Mouse (Mus musculus) gastrocnemius, postnatal 25 days (tissue): ENCODE data around the gene Ephb2. TPM values are rescaled to one million over a fixed set of nuclear protein-coding genes. Genes with fewer than 3 reads are reported as not detected.

Experiments used
- DNase-seq: peaks from one replicate; pipeline ENCODE4 v3.0.0; 2022
- total RNA-seq, 2 experiments: library from RNA; stranded (reverse); gene quantifications; 1 replicate in 1 of 2; 2 replicates in 1 of 2; pipeline ENCODE4 v1.2.3; 2021

Ephb2 gene
- total RNA-seq, 2 experiments from 2014 or later = 1.00 to 1.2 TPM

DNA sequence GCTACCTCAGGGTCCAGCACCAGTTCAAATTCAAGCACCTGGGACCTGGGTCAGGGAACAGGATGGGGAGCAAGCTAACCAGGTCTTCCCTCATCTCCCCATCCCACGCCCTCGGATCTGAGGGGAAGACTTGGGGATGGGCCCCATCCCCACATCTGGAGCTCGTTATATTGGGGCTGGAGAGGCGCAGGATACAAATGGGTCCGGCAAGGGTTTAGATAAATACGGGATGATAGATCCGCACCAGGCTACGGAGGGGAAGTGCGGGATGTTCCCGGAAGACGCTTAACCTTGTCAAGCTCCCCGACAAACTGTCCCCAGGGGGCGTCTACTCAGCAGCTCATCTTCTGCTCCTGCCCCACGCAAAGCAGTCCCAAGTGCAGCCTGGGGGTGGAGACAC, 35.4 kb downstream of the Ephb2 start:
- no peak for DNase-seq

- DNase-seq = no peak
Observed at GRCm38 (mm10) chr4:136797677-136798569, 37.9 kb downstream of the Ephb2 start.

DNA sequence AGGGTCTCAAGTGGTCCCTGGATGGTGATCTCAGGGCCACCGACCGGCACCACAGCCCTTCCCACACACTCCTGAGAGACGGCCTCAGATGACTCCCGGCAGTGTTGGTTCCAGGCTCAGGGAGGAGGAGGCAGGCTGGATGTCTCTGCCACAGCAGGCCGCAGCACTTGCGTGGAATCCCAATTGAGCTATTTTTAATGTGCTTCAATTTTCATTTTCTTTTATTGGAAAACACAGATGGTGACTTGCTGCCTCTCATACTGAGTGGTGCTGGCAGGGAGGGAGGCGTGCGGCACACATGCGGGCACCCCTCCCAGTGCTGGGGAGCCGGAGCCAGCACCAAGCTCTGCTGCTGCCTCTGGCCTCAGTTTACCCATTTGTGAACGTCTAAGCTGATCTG, 42.5 kb downstream of the Ephb2 start:
- DNase-seq = no peak

GRCm38 (mm10) chr4:136789821-136790220, 46.0 kb downstream of the Ephb2 start:
- DNase-seq = no peak

DNA sequence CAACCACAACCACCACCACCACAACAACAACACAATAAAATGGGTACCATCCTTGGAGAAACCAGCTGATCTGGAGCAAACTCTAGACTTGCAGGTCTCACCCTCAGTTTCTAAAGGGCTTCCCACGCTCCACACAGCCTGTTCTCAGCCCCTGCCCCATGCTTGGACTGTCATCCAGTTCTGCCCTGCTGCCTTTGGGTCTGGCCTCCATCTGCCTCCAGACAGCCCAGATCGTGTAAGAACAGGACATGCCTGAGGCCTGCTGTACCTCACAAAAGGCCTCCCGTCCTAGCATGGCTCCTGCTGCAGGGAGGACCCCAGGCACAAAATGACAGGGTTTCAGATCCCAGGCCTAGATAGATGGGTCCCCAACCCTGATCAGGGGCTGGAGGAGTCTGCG, 48.4 kb downstream of the Ephb2 start:
- no peak for DNase-seq

- no peak for DNase-seq
Observed at GRCm38 (mm10) chr4:136786453-136787276, 49.1 kb downstream of the Ephb2 start.

DNA sequence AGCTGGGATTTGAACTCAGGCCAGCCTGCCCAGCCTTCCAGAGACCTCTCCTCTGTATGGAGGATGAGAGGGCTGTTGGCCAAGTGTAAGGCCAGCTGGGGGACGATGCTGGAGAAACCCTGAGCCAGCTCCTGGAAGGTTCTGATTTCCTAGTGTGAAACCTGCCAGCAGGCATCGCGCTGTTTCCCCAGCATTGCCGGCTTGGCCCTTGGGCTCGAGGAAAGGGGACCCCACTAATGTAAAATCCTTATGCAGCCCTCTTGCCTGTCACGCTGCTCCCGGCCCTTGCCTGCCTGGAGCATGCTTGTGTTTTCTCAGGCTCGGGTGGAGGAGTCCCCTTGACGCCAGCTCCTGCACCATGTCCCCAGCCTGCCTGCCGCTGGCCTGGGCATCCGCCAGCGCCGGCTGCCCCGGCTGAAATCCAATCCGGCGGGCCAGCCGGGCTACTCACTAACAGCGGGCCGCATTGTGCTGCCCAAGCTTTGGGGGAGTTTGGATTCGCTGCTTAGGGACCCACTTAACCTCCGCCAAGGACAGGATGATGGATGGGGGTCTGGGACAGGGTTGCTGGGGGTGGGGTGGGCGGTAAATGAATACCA, 52.1 kb downstream of the Ephb2 start:
- DNase-seq = peak; percentile 80

DNA sequence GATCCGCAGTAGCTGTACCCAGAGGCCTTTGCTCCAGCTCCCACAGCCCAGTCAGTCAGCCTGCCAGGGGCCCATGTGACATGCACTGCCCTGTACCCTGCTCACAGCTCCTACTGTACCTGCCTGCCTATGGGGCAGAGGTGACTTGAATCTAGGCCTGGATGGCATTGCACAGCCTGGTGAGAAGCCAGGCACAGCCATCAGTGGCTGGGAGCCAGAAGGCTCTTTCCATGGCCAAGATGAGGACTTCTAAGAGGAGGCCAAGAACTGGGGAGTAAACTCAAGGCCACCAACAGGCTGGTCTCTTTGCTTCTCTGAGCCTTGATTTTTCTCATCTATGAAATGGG, 53.2 kb downstream of the Ephb2 start:
- DNase-seq = no peak

DNA sequence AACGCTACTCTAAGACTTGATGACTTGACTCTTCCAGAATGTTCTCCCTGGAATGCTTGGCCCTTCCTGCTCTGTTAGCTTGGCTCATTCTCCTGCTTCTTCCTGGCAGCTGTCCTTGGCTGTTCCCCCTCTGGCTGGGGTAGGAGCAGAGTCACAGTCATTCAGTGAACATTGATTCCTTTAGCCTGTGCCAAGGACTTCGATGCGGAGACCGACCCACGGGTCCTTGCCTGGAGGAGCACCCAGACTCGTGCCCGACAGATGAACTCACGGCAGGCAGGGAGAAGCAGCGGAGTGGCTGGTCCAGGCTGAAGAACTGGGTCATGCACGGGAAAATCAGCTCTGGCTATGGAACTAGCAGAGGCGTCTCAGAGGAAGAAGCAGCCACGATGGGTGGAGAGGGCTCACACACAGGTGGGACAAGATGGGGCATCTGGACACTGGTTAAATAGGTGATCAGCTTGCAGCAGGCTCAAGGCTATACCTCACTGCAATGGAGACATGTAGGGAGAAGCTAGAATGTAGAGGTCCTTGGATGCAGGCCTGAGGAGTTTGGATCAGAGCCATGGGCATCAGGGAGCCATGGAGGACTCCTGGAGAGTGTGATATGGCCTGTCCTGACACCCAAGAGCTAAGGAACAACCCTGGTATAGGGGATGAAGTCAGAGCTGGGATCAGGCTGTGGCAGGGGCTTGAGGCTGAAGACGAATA, 53.8 kb downstream of the Ephb2 start:
- peak; percentile 83 for DNase-seq

- peak; percentile 40 for DNase-seq
Observed at GRCm38 (mm10) chr4:136780201-136780895, 55.4 kb downstream of the Ephb2 start.

GRCm38 (mm10) chr4:136779156-136779555, 56.6 kb downstream of the Ephb2 start:
- no peak for DNase-seq

GRCm38 (mm10) chr4:136776471-136776892, 59.3 kb downstream of the Ephb2 start:
- DNase-seq = peak; percentile 25

DNA sequence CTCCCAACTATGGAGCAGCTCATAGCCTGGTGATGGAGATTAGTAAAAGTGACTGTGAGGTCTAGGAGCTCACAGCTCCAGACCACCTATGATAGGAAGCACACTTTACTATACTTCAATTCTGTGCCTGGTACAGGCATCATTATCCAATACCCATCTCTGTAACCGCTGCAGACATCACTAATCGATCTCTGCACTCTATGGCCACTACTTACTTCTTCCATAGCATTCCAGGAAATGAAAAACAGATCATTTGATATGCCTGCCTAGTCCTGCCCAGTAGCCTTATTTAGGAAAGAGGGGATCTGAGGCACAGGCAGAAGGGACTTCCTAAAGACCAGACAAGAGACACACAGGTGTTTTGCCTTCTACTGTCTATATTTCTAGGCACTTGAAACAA, 59.9 kb downstream of the Ephb2 start:
- DNase-seq = no peak

- DNase-seq = no peak
Observed at GRCm38 (mm10) chr4:136774201-136774600, 61.6 kb downstream of the Ephb2 start.

DNA sequence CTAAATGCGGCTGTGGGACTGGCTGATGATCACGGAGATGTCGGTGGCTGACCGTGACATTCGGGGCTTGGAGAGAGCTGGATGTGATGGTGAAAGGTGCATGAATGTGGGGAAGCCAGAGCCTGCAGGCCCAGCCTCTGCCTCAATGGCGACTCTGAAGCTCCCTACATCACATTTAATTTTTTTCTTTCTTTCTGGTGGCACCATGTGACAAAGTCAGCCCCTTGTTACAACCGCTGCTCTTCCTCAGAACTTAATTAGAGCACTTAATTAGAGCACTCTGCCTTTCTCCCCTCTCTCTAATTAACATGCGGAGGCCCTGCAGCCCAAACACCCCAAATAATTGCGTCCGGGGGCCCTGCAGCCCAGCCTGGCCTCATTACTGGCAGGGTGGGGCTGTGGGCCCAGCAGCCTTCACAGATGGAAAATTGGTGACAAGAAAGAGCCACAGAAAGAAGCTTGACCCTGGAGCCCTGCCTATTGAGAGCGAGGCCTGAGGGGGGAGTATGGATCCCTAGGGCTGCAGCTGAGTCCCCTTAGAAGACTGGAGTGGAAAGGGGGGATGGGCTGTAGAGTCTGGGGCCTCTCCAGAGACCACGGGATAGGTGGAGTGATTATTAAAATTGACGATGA, 62.7 kb downstream of the Ephb2 start:
- no peak for DNase-seq

- DNase-seq = no peak
Observed at GRCm38 (mm10) chr4:136772318-136772717, 63.5 kb downstream of the Ephb2 start.

- no peak for DNase-seq
Observed at GRCm38 (mm10) chr4:136770718-136771117, 65.1 kb downstream of the Ephb2 start.

- no peak for DNase-seq
Observed at GRCm38 (mm10) chr4:136768499-136768898, 67.3 kb downstream of the Ephb2 start.

GRCm38 (mm10) chr4:136765080-136765479, 70.7 kb downstream of the Ephb2 start:
- no peak for DNase-seq

- no peak for DNase-seq
Observed at GRCm38 (mm10) chr4:136763349-136763748, 72.4 kb downstream of the Ephb2 start.
